Mouse (Mus musculus): ENCODE data around the gene Mvb12a. TPM values are rescaled to one million over a fixed set of nuclear protein-coding genes. Genes with fewer than 3 reads are reported as not detected.

Mvb12a gene
- polyA plus RNA-seq, 1 experiment from 2014 or later: 59.7 TPM

- WGBS (ENCODE audit: insufficient replicate concordance): 84% methylated on average over 6 of the region's 6 CpGs
- Histone ChIP-seq H3K4me1 (ENCODE audit: control insufficient read depth, insufficient read depth, low read length) (peaks cover 12% of the 10 kb centered on the region), H3K9ac (ENCODE audit: low read depth, low read length) (no peak overlapping the region), H3K4me3 (ENCODE audit: low read depth, low read length) (no peak overlapping the region), H3K27ac (ENCODE audit: low read depth, low read length) (no peak overlapping the region), H3K4me2 (no peak overlapping the region), H3K36me3 (ENCODE audit: control insufficient read depth, insufficient read depth, low read length) (no peaks in the 10 kb centered on the region), H3K9me3 (replicated peaks; ENCODE audit: control insufficient read depth, low read length) (no peaks in the 10 kb centered on the region), H3K27me3 (ENCODE audit: control insufficient read depth, insufficient read depth, low read length) (peaks cover 31% of the 10 kb centered on the region)
- ATAC-seq (replicated peaks; ENCODE audit: insufficient number of reproducible peaks, low FRiP score, low TSS enrichment): no peak
Observed at GRCm38 (mm10) chr8:71554001-71554400, 11.3 kb downstream of the Mvb12a start.

- H3K4me2 ChIP-seq: no peak overlapping the region; the same call in 1 of the 2 replicates
- H3K4me1 ChIP-seq (ENCODE audit: control insufficient read depth, insufficient read depth, low read length): peaks cover 13% of the 10 kb centered on the region
- 82% methylated on average over 2 of the region's 2 CpGs for WGBS (ENCODE audit: insufficient replicate concordance)
- ATAC-seq (replicated peaks; ENCODE audit: insufficient number of reproducible peaks, low FRiP score, low TSS enrichment): no peak
- no peak overlapping the region for H3K4me3 ChIP-seq (ENCODE audit: low read depth, low read length)
- no peak overlapping the region for H3K9ac ChIP-seq (ENCODE audit: low read depth, low read length)
- H3K27me3 ChIP-seq (ENCODE audit: control insufficient read depth, insufficient read depth, low read length): peaks cover 37% of the 10 kb centered on the region
- H3K27ac ChIP-seq (ENCODE audit: low read depth, low read length): no peak overlapping the region
- no peaks in the 10 kb centered on the region for H3K36me3 ChIP-seq (ENCODE audit: control insufficient read depth, insufficient read depth, low read length)
- no peaks in the 10 kb centered on the region for H3K9me3 ChIP-seq (replicated peaks; ENCODE audit: control insufficient read depth, low read length)
Observed at GRCm38 (mm10) chr8:71554644-71555043, 11.9 kb downstream of the Mvb12a start.

GRCm38 (mm10) chr8:71558071-71558957 is 15.6 kb downstream of the Mvb12a start, which contains the start of gene Tmem221:
Tmem221 (minus strand) TSS chr8:71558871.
- Histone ChIP-seq H3K27me3 (ENCODE audit: control insufficient read depth, insufficient read depth, low read length) (peaks cover 64% of the 10 kb centered on the region), H3K4me2 (peak within 1 kb of the TSS; percentile 74), H3K9ac (ENCODE audit: low read depth, low read length) (peak within 1 kb of the TSS; percentile 56; the same call in 1 of the 2 replicates), H3K4me1 (ENCODE audit: control insufficient read depth, insufficient read depth, low read length) (peaks cover 8% of the 10 kb centered on the region), H3K9me3 (replicated peaks; ENCODE audit: control insufficient read depth, low read length) (no peaks in the 10 kb centered on the region), H3K36me3 (ENCODE audit: control insufficient read depth, insufficient read depth, low read length) (no peaks in the 10 kb centered on the region), H3K4me3 (ENCODE audit: low read depth, low read length) (peak within 1 kb of the TSS; percentile 44), H3K27ac (ENCODE audit: low read depth, low read length) (no peak within 1 kb of the TSS)
- no peak for ATAC-seq (replicated peaks; ENCODE audit: insufficient number of reproducible peaks, low FRiP score, low TSS enrichment)
- WGBS (ENCODE audit: insufficient replicate concordance): 4% methylated on average over 70 of the region's 70 CpGs

- peak; percentile 45 for ATAC-seq (replicated peaks; ENCODE audit: insufficient number of reproducible peaks, low FRiP score, low TSS enrichment)
- peaks cover 66% of the 10 kb centered on the region for H3K27me3 ChIP-seq (ENCODE audit: control insufficient read depth, insufficient read depth, low read length)
- 3% methylated on average over 24 of the region's 24 CpGs for WGBS (ENCODE audit: insufficient replicate concordance)
Observed at GRCm38 (mm10) chr8:71558958-71559690, 16.4 kb downstream of the Mvb12a start.

GRCm38 (mm10) chr8:71560071-71560470 is 17.3 kb downstream of the Mvb12a start:
- peaks cover 66% of the 10 kb centered on the region for H3K27me3 ChIP-seq (ENCODE audit: control insufficient read depth, insufficient read depth, low read length)

More at GRCm38 (mm10) chr8:71558958-71559690, 16.4 kb downstream of the Mvb12a start:
- H3K9ac ChIP-seq (ENCODE audit: low read depth, low read length): no peak overlapping the region
- peaks cover 2% of the 10 kb centered on the region; the same call in 1 of the 2 replicates for H3K36me3 ChIP-seq (ENCODE audit: control insufficient read depth, insufficient read depth, low read length)
- no peak overlapping the region for H3K27ac ChIP-seq (ENCODE audit: low read depth, low read length)
- H3K4me3 ChIP-seq (ENCODE audit: low read depth, low read length): peak overlapping the region; percentile 44
- 0 out of 2 replicates have a peak, but pooled peaks cover 2% of the 10 kb centered on the region for H3K9me3 ChIP-seq (replicated peaks; ENCODE audit: control insufficient read depth, low read length)
- peaks cover 8% of the 10 kb centered on the region for H3K4me1 ChIP-seq (ENCODE audit: control insufficient read depth, insufficient read depth, low read length)
- H3K4me2 ChIP-seq: peak overlapping the region; percentile 74

GRCm38 (mm10) chr8:71560765-71561164 is 18.0 kb downstream of the Mvb12a start:
- Histone ChIP-seq H3K4me2 (no peak overlapping the region), H3K36me3 (ENCODE audit: control insufficient read depth, insufficient read depth, low read length) (peaks cover 2% of the 10 kb centered on the region; the same call in 1 of the 2 replicates), H3K9ac (ENCODE audit: low read depth, low read length) (no peak overlapping the region), H3K4me3 (ENCODE audit: low read depth, low read length) (no peak overlapping the region), H3K27me3 (ENCODE audit: control insufficient read depth, insufficient read depth, low read length) (peaks cover 62% of the 10 kb centered on the region), H3K9me3 (replicated peaks; ENCODE audit: control insufficient read depth, low read length) (0 out of 2 replicates have a peak, but pooled peaks cover 3% of the 10 kb centered on the region), H3K27ac (ENCODE audit: low read depth, low read length) (no peak overlapping the region), H3K4me1 (ENCODE audit: control insufficient read depth, insufficient read depth, low read length) (peaks cover 8% of the 10 kb centered on the region)
- 80% methylated on average over 5 of the region's 5 CpGs for WGBS (ENCODE audit: insufficient replicate concordance)
- ATAC-seq (replicated peaks; ENCODE audit: insufficient number of reproducible peaks, low FRiP score, low TSS enrichment): no peak

More at GRCm38 (mm10) chr8:71560071-71560470, 17.3 kb downstream of the Mvb12a start:
- Histone ChIP-seq H3K4me1 (ENCODE audit: control insufficient read depth, insufficient read depth, low read length) (peaks cover 8% of the 10 kb centered on the region), H3K9me3 (replicated peaks; ENCODE audit: control insufficient read depth, low read length) (0 out of 2 replicates have a peak, but pooled peaks cover 3% of the 10 kb centered on the region), H3K4me2 (no peak overlapping the region), H3K27ac (ENCODE audit: low read depth, low read length) (no peak overlapping the region), H3K9ac (ENCODE audit: low read depth, low read length) (no peak overlapping the region), H3K36me3 (ENCODE audit: control insufficient read depth, insufficient read depth, low read length) (peaks cover 2% of the 10 kb centered on the region; the same call in 1 of the 2 replicates), H3K4me3 (ENCODE audit: low read depth, low read length) (no peak overlapping the region)
- 56% methylated on average over 3 of the region's 3 CpGs for WGBS (ENCODE audit: insufficient replicate concordance)
- no peak for ATAC-seq (replicated peaks; ENCODE audit: insufficient number of reproducible peaks, low FRiP score, low TSS enrichment)

GRCm38 (mm10) chr8:71561401-71561800 is 18.7 kb downstream of the Mvb12a start:
- H3K27me3 ChIP-seq (ENCODE audit: control insufficient read depth, insufficient read depth, low read length): peaks cover 64% of the 10 kb centered on the region
- peaks cover 2% of the 10 kb centered on the region; the same call in 1 of the 2 replicates for H3K36me3 ChIP-seq (ENCODE audit: control insufficient read depth, insufficient read depth, low read length)
- H3K9ac ChIP-seq (ENCODE audit: low read depth, low read length): no peak overlapping the region
- no peak for ATAC-seq (replicated peaks; ENCODE audit: insufficient number of reproducible peaks, low FRiP score, low TSS enrichment)
- H3K9me3 ChIP-seq (replicated peaks; ENCODE audit: control insufficient read depth, low read length): 0 out of 2 replicates have a peak, but pooled peaks cover 3% of the 10 kb centered on the region
- WGBS (ENCODE audit: insufficient replicate concordance): 3% methylated on average over 15 of the region's 15 CpGs
- H3K4me2 ChIP-seq: no peak overlapping the region
- H3K27ac ChIP-seq (ENCODE audit: low read depth, low read length): no peak overlapping the region
- H3K4me3 ChIP-seq (ENCODE audit: low read depth, low read length): no peak overlapping the region
- H3K4me1 ChIP-seq (ENCODE audit: control insufficient read depth, insufficient read depth, low read length): peaks cover 8% of the 10 kb centered on the region

- Histone ChIP-seq H3K27me3 (ENCODE audit: control insufficient read depth, insufficient read depth, low read length) (peaks cover 56% of the 10 kb centered on the region), H3K9me3 (replicated peaks; ENCODE audit: control insufficient read depth, low read length) (0 out of 2 replicates have a peak, but pooled peaks cover 3% of the 10 kb centered on the region), H3K4me2 (peak overlapping the region; percentile 54), H3K27ac (ENCODE audit: low read depth, low read length) (no peak overlapping the region), H3K4me1 (ENCODE audit: control insufficient read depth, insufficient read depth, low read length) (peaks cover 8% of the 10 kb centered on the region), H3K4me3 (ENCODE audit: low read depth, low read length) (peak overlapping the region; percentile 1; the same call in 1 of the 2 replicates), H3K36me3 (ENCODE audit: control insufficient read depth, insufficient read depth, low read length) (peaks cover 2% of the 10 kb centered on the region; the same call in 1 of the 2 replicates), H3K9ac (ENCODE audit: low read depth, low read length) (no peak overlapping the region)
- WGBS (ENCODE audit: insufficient replicate concordance): 1% methylated on average over 32 of the region's 33 CpGs
- ATAC-seq (replicated peaks; ENCODE audit: insufficient number of reproducible peaks, low FRiP score, low TSS enrichment): 0 out of 2 replicates have a peak, but pooled peaks have one; percentile 12
Observed at GRCm38 (mm10) chr8:71562751-71563150, 20.0 kb downstream of the Mvb12a start.
